Mouse (Mus musculus) R1 (cell line): Measurements from ENCODE around the gene Il13.

Experiments used
- DNase-seq: peaks from one replicate; pipeline ENCODE4 v3.0.0-alpha.2; 2018; ENCODE audit warnings: low read depth, low spot score

Gene Il13

DNA sequence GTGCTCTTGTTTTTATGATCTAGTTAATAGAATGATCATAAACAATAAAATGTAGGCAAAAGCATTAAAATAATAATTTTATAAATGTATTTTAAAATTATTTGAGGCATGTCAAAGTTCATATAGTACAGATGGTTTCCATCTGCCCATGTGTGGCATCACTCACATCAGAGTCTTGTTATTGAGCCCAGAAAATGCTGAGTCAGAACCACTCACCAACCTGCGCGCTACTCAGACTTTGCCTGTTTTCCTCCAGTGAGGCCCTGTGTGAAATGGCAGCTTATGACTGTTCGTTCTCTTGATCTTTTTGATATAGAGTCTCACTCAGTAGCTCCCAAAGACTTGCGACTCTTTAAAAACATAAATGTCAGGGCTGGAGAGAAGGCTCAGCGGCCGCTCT, 49.0 kb downstream of the Il13 start:
- no peak for DNase-seq

DNA sequence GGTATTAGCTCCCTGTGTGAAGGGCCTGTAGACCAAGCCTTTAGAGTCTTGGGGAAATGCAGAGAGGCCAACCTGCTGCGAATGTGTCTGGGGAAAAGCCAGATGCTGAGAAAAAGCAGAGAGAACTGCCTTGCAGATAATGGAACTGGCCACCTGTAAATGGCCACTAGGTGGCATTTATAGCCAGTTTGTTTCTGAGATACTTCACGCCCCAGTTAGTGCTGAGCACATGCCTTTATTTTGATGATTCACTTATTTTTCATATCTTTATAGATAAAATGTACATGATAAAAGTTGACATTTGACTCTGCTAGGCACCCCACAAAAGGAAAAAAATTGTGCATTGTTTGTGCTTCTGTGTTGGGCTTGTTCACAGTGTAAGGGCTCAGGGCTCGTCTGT, 49.7 kb downstream of the Il13 start:
- DNase-seq, result peak; percentile 57

DNA sequence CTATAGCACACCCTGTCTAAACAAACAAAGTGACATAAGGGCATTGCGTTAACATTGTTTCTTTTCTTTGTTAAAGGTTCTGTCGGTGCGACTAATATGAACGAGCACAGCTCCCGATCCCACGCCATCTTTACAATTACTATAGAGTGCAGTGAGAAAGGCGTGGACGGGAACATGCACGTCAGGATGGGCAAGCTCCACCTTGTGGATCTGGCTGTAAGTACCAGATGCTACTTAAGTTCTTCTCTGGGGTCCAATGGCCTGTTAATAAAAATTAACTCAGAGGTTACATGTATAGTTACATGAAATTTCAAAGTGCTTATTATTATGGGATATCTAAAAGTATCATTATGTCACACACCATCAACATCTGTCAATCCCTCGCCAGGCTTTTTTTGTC, 51.4 kb downstream of the Il13 start:
- peak; percentile 32 for DNase-seq
